Comparison of ENCODE assay signal across 16 mouse cellular contexts in the genomic region with DNA sequence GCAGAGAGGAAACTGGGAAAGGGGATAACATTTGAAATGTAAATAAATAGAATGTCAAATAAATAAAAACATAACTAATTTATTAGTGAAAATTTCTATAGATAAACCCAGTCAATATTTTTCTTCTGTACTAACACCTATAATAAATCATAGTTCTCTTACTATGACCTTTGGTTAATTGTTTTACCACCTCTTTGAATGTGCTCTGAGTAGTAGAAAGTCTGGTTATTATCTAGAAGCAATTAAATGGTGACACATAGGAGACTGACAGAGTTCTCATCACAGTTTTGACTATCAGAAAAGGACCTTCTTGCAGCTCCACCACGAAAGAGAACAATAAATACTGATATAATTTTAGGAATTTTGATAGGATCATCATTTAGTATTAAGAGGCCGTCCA.
"Had no signal": no experiment of that assay in that cellular context is flagged by ENCODE, and none has a peak within 500 bp of the region (broad histone marks: within the 10 kb centered on the region; RNA-seq: fewer than 3 reads in every experiment).

No protein-coding gene starts in this region.

- H3K4me3 ChIP-seq: neural tube, embryonic 13.5 days; neural tube, embryonic 15.5 days; stomach, embryonic 15.5 days had no signal

- H3K36me3 ChIP-seq: neural tube, embryonic 13.5 days; neural tube, embryonic 15.5 days; stomach, embryonic 15.5 days had no signal

- H3K9ac ChIP-seq: neural tube, embryonic 13.5 days; neural tube, embryonic 15.5 days; stomach, embryonic 15.5 days had no signal

- DNase-seq: retina, postnatal 1 day; right cerebral cortex, adult 18-20 months; right cerebral cortex, postnatal 14 days; right cerebral cortex, postnatal 25 days; right cerebral cortex, postnatal 4 days; spleen, adult 18-20 months; thymus, adult 18-20 months; thymus, adult 2 months; thymus, postnatal 14 days; thymus, postnatal 25 days; thymus, postnatal 36 days; thymus, postnatal 4 days had no signal

- H3K9me3 ChIP-seq: neural tube, embryonic 13.5 days; neural tube, embryonic 15.5 days; stomach, embryonic 15.5 days had no signal

- H3K27ac ChIP-seq: neural tube, embryonic 13.5 days; neural tube, embryonic 15.5 days; stomach, embryonic 15.5 days; stomach, postnatal 0 days had no signal

- H3K4me1 ChIP-seq: neural tube, embryonic 13.5 days; neural tube, embryonic 15.5 days; stomach, embryonic 15.5 days had no signal

- H3K4me2 ChIP-seq: neural tube, embryonic 13.5 days; neural tube, embryonic 15.5 days; stomach, embryonic 15.5 days had no signal

- H3K27me3 ChIP-seq: neural tube, embryonic 13.5 days; neural tube, embryonic 15.5 days; stomach, embryonic 15.5 days had no signal
